ENCODE assay signal across 10 mouse cellular contexts in the genomic region with DNA sequence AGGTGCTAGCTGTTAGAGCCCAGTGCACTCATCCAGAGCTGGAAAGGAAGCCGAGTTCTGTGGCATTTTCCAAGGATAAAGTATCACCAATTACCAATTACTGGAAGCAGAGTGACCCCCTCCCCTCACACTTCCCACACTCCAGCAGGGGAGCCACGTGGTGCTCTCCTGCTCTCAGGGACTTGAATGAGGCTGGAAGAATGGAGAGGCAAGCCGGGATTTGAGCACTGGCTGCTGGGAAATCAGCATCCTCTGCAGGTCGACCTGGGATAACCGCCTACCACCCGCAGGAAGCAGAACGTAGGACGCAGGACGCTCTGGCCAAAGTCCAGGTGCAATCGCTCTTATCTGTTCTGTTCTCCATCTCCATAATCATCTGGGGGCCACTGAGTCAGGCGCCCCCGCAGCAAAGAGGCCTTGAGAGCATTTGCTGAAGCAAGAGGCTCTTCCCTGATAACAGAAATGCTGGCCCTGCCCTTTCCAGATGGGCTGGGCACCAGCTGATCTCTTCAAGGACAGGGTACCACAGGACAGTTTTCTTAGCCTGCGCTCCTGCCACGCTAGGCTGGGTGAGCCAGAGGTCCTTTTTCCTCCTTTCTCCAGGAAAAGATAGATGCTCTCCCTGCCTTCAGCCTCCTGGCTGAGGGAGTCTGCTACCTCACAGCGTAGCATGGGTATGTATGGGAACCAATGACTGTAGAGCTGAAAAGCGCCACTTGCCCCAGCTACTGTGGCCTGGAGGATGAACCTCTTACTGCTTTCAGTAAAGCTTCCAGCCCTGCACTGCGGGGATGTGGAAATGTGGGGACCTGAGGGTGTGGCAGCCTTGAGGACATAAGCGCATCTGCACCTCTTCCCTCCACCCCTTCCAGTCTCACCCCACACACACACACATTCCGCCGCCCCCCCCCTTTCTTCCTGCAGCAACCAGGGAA. TPM values are rescaled to one million over a fixed set of nuclear protein-coding genes. Genes with fewer than 3 reads are reported as not detected.
A peak's percentile ranks its signal among the peaks of the same experiment; 100 is the strongest.
DNase-seq lines count a peak whose midpoint lies in the region; ATAC-seq and TF ChIP-seq lines count a peak whose summit lies in the region.
"Had no signal": no experiment of that assay in that cellular context is flagged by ENCODE, and none has a peak within 500 bp of the region (broad histone marks: within the 10 kb centered on the region; RNA-seq: fewer than 3 reads in every experiment).

No protein-coding gene starts in this region.

- WGBS in heart, embryonic 13.5 days, result 29% methylated on average over 20 of the region's 20 CpGs
- 35% methylated on average over 20 of the region's 20 CpGs for WGBS in forebrain, postnatal 0 days
- 46% methylated on average over 20 of the region's 20 CpGs for WGBS in midbrain, embryonic 10.5 days

- peak overlapping the region; percentile 56 for H3K9ac ChIP-seq in heart, embryonic 13.5 days
- H3K9ac ChIP-seq in forebrain, postnatal 0 days, result peak overlapping the region; percentile 6; the same call in 1 of the 2 replicates

- H3K4me2 ChIP-seq in heart, embryonic 13.5 days, result peak overlapping the region; percentile 71
- H3K4me2 ChIP-seq in forebrain, postnatal 0 days (ENCODE audit: low read depth), result no peak overlapping the region; the same call in 1 of the 2 replicates

- no peaks in the 10 kb centered on the region for H3K36me3 ChIP-seq in heart, embryonic 13.5 days
- no peaks in the 10 kb centered on the region for H3K36me3 ChIP-seq in forebrain, postnatal 0 days (ENCODE audit: insufficient read depth)
- no peaks in the 10 kb centered on the region for H3K36me3 ChIP-seq in midbrain, embryonic 10.5 days

- 0 out of 2 replicates have a peak overlapping the region, but pooled peaks have one; percentile 12 for H3K27ac ChIP-seq in heart, embryonic 13.5 days (replicated peaks)
- 0 out of 2 replicates have a peak overlapping the region, but pooled peaks have one; percentile 2 for H3K27ac ChIP-seq in forebrain, postnatal 0 days (ENCODE audit: low read depth, low read length)
- H3K27ac ChIP-seq in midbrain, embryonic 10.5 days (replicated peaks), result 0 out of 2 replicates have a peak overlapping the region, but pooled peaks have one; percentile 28

- H3K4me3 ChIP-seq in heart, embryonic 13.5 days, result peak overlapping the region; percentile 45
- no peak overlapping the region for H3K4me3 ChIP-seq in forebrain, postnatal 0 days (ENCODE audit: low read depth, low read length)
- H3K4me3 ChIP-seq in midbrain, embryonic 10.5 days, result peak overlapping the region; percentile 26
- H3K4me3 ChIP-seq: erythroblast, embryonic 14.5 days had no signal

- DNase-seq in heart, postnatal 10 days, result no peak
- DNase-seq in MN1 (ENCODE audit: low spot score), result peak; percentile 42
- no peak for DNase-seq in forebrain, postnatal 0 days
- DNase-seq in midbrain, embryonic 10.5 days (ENCODE audit: low spot score), result no peak
- no peak for DNase-seq in layer of hippocampus, postnatal 14 days (ENCODE audit: low spot score in 2 of 2)
- no peak for DNase-seq in frontal cortex, postnatal 25 days (ENCODE audit: low spot score in 2 of 2)
- no peak for DNase-seq in gastrocnemius, adult 8-10 months (ENCODE audit: low spot score in 2 of 2)

- peaks cover 14% of the 10 kb centered on the region for H3K4me1 ChIP-seq in heart, embryonic 13.5 days
- H3K4me1 ChIP-seq in forebrain, postnatal 0 days (ENCODE audit: insufficient read depth), result no peaks in the 10 kb centered on the region
- peaks cover 14% of the 10 kb centered on the region for H3K4me1 ChIP-seq in midbrain, embryonic 10.5 days

- H3K9me3 ChIP-seq in heart, embryonic 13.5 days, result no peaks in the 10 kb centered on the region
- no peaks in the 10 kb centered on the region for H3K9me3 ChIP-seq in forebrain, postnatal 0 days (ENCODE audit: low read length)
- no peaks in the 10 kb centered on the region for H3K9me3 ChIP-seq in midbrain, embryonic 10.5 days (replicated peaks)

- TF ChIP-seq CTCF in forebrain, postnatal 0 days (IDR thresholded peaks at IDR 0.05; ENCODE audit: low read depth), result no peak

- ATAC-seq in heart, embryonic 13.5 days (ENCODE audit: extremely low read depth, insufficient number of reproducible peaks, low FRiP score, low TSS enrichment), result no peak
- ATAC-seq in forebrain, postnatal 0 days, result peak; percentile 53

- H3K27me3 ChIP-seq in heart, embryonic 13.5 days (replicated peaks), result peaks cover 5% of the 10 kb centered on the region; the same call in 1 of the 2 replicates
- no peaks in the 10 kb centered on the region for H3K27me3 ChIP-seq in forebrain, postnatal 0 days (ENCODE audit: insufficient read depth, low read length)
- peaks cover 20% of the 10 kb centered on the region for H3K27me3 ChIP-seq in midbrain, embryonic 10.5 days (ENCODE audit: low read depth, poor library complexity, severe bottlenecking)

- intact Hi-C loops in heart, postnatal 10 days (cut with DNase I), result no loop called here

RNA-seq across cellular contexts. Expression of a gene that starts 27.5 kb away (rescaled TPM):
- polyA plus RNA-seq in heart, embryonic 13.5 days (2015; fragmentation: Nextera tagmentation; extraction: Ambion mirVana), result 0.60 and 0.73 TPM in 2 replicates
- 1 to 10 TPM; 1.7 to 2.0 TPM for total RNA-seq in heart, postnatal 10 days (2021)
- 1.4 and 4.1 TPM in 2 replicates for total RNA-seq in forebrain, postnatal 0 days (2014; rRNA removed)
- polyA plus RNA-seq in forebrain, postnatal 0 days (2015; fragmentation: Nextera tagmentation; extraction: Ambion mirVana), result 2.9 TPM in 2 replicates
- 1.4 and 1.8 TPM in 2 replicates for polyA plus RNA-seq in midbrain, embryonic 10.5 days (2016; fragmentation: Nextera tagmentation; extraction: Ambion mirVana)
- total RNA-seq in layer of hippocampus, postnatal 14 days (2021), result 10 to 100 TPM; 10.5 to 13.1 TPM
- total RNA-seq in gastrocnemius, adult 8-10 months (2022), result 1 to 10 TPM in 1 of 4 experiments, under 1 TPM in 3; 0.10 to 1.2 (median 0.16) TPM
- total RNA-seq: monocyte, adult 5-6 weeks had no signal

RNA-seq across cellular contexts. Expression of a gene that starts 27.5 kb away (rescaled TPM):
- 0.04 and 0.05 TPM in 2 replicates for polyA plus RNA-seq in heart, embryonic 13.5 days (2015; fragmentation: Nextera tagmentation; extraction: Ambion mirVana)
- total RNA-seq in heart, postnatal 10 days (2021), result under 1 TPM in 1 of 2 experiments, not detected in 1; 0.05 TPM
- 0.54 and 0.67 TPM in 2 replicates for total RNA-seq in forebrain, postnatal 0 days (2014; rRNA removed)
- 0.23 and 0.36 TPM in 2 replicates for polyA plus RNA-seq in forebrain, postnatal 0 days (2015; fragmentation: Nextera tagmentation; extraction: Ambion mirVana)
- 0.10 TPM in 1 of 2 replicates, not detected in the other for polyA plus RNA-seq in midbrain, embryonic 10.5 days (2016; fragmentation: Nextera tagmentation; extraction: Ambion mirVana)
- total RNA-seq in layer of hippocampus, postnatal 14 days (2021), result under 1 TPM; 0.18 to 0.21 TPM
- not detected for total RNA-seq in gastrocnemius, adult 8-10 months (2022)
- total RNA-seq: monocyte, adult 5-6 weeks had no signal
- polyA plus RNA-seq: erythroblast, embryonic 14.5 days had no signal

RNA-seq across cellular contexts. Expression of a gene that starts 42.1 kb away (rescaled TPM):
- polyA plus RNA-seq in heart, embryonic 13.5 days (2015; fragmentation: Nextera tagmentation; extraction: Ambion mirVana), result 101 and 107 TPM in 2 replicates
- total RNA-seq in heart, postnatal 10 days (2021), result 10 to 100 TPM; 73.1 to 74.1 TPM
- total RNA-seq in forebrain, postnatal 0 days (2014; rRNA removed), result 81.0 and 95.7 TPM in 2 replicates
- 151 and 177 TPM in 2 replicates for polyA plus RNA-seq in forebrain, postnatal 0 days (2015; fragmentation: Nextera tagmentation; extraction: Ambion mirVana)
- polyA plus RNA-seq in midbrain, embryonic 10.5 days (2016; fragmentation: Nextera tagmentation; extraction: Ambion mirVana), result 92.8 TPM in 2 replicates
- 10 to 100 TPM; 49.5 to 50.8 TPM for total RNA-seq in layer of hippocampus, postnatal 14 days (2021)
- total RNA-seq in gastrocnemius, adult 8-10 months (2022), result 10 to 100 TPM; 50.1 to 56.6 (median 51.4) TPM

RNA-seq across cellular contexts. Expression of a gene that starts 42.2 kb away (rescaled TPM):
- polyA plus RNA-seq in heart, embryonic 13.5 days (2015; fragmentation: Nextera tagmentation; extraction: Ambion mirVana), result 66.7 and 74.1 TPM in 2 replicates
- 10 to 100 TPM; 22.4 to 29.3 TPM for total RNA-seq in heart, postnatal 10 days (2021)
- total RNA-seq in forebrain, postnatal 0 days (2014; rRNA removed), result 29.9 and 39.3 TPM in 2 replicates
- polyA plus RNA-seq in forebrain, postnatal 0 days (2015; fragmentation: Nextera tagmentation; extraction: Ambion mirVana), result 66.3 and 67.1 TPM in 2 replicates
- 141 and 147 TPM in 2 replicates for polyA plus RNA-seq in midbrain, embryonic 10.5 days (2016; fragmentation: Nextera tagmentation; extraction: Ambion mirVana)
- 10 to 100 TPM; 47.8 to 52.5 TPM for total RNA-seq in layer of hippocampus, postnatal 14 days (2021)
- 10 to 100 TPM in 3 of 4 experiments, 1 to 10 TPM in 1; 9.6 to 13.5 (median 10.3) TPM for total RNA-seq in gastrocnemius, adult 8-10 months (2022)
